Comparison of ENCODE assay signal across 8 mouse cellular contexts in the genomic region with DNA sequence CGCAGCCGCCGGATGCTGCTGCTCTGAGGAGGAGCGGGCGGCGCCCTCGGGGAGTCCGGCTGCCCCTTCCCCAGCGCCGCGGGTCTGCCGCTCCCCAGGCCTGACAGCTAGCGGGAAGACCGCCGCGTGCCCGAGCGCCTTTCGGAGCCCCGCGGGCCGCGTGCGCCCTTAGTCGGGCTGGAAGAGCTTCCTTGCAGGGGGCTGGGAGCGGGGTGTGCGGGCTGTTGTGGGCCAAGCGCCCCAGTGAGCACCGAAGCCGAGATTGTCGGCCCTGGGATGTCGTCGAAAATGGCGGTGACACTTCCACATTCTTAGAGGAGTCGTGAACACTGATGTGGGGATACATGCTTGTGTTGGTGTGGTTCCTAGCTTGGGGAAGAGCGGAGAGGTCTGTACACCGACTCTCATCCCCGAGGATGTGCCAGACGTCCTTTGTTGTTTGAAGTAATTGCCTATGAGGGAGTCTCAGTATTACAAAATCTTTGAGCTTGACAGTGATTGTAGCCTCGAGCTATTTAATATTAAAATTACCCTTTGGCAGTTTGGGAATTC. TPM values are rescaled to one million over a fixed set of nuclear protein-coding genes. Genes with fewer than 3 reads are reported as not detected.
DNase-seq lines count a peak whose midpoint lies in the region; ATAC-seq and TF ChIP-seq lines count a peak whose summit lies in the region.

No protein-coding gene starts in this region.

- TF ChIP-seq POLR2A in limb, embryonic 14.5 days (IDR thresholded peaks at IDR 0.05; ENCODE audit: borderline replicate concordance, extremely low read depth, insufficient read depth, insufficient read length): no peak
- TF ChIP-seq POLR2A in olfactory bulb, adult 2 months (IDR thresholded peaks at IDR 0.05; ENCODE audit: insufficient read depth, low read depth, low read length): no peak

- peak overlapping the region; percentile 61 for H3K4me2 ChIP-seq in forebrain, embryonic 12.5 days
- H3K4me2 ChIP-seq in limb, embryonic 14.5 days (replicated peaks; ENCODE audit: low read depth, low read length, severe bottlenecking): peak overlapping the region; percentile 48

- H3K27me3 ChIP-seq in forebrain, embryonic 12.5 days: no peaks in the 10 kb centered on the region
- no peaks in the 10 kb centered on the region for H3K27me3 ChIP-seq in limb, embryonic 14.5 days (ENCODE audit: control insufficient read depth, insufficient read depth, low read length)

- peak in 1 of 2 experiments; percentile 37 for DNase-seq in layer of hippocampus, adult 2 months (ENCODE audit: low spot score in 2 of 2)
- no peak for DNase-seq in layer of hippocampus, adult 11-12 months (ENCODE audit: low spot score)
- peak; percentile 11 for DNase-seq in limb, embryonic 14.5 days (ENCODE audit: low spot score)
- DNase-seq in thymus, postnatal 0 days (ENCODE audit: low spot score): no peak
- DNase-seq in ovary, postnatal 36 days (ENCODE audit: low spot score): no peak

- no peaks in the 10 kb centered on the region for H3K4me1 ChIP-seq in forebrain, embryonic 12.5 days
- no peaks in the 10 kb centered on the region for H3K4me1 ChIP-seq in limb, embryonic 14.5 days (ENCODE audit: control insufficient read depth, insufficient read depth, low read length)
- no peaks in the 10 kb centered on the region for H3K4me1 ChIP-seq in olfactory bulb, adult 2 months (ENCODE audit: control insufficient read depth, insufficient read depth, low read length)

- no peaks in the 10 kb centered on the region for H3K36me3 ChIP-seq in forebrain, embryonic 12.5 days (replicated peaks)
- H3K36me3 ChIP-seq in limb, embryonic 14.5 days (ENCODE audit: control insufficient read depth, insufficient read depth, low read length): 0 out of 2 replicates have a peak, but pooled peaks cover under 1% of the 10 kb centered on the region

- no peak for TF ChIP-seq CTCF in layer of hippocampus, adult 2 months (conservative IDR thresholded peaks at IDR 0.05)
- no peak for TF ChIP-seq CTCF in olfactory bulb, adult 2 months (IDR thresholded peaks at IDR 0.05; ENCODE audit: insufficient read depth, low read depth, low read length)

- no peaks in the 10 kb centered on the region for H3K9me3 ChIP-seq in forebrain, embryonic 12.5 days
- no peaks in the 10 kb centered on the region for H3K9me3 ChIP-seq in limb, embryonic 14.5 days (ENCODE audit: control insufficient read depth, low read length)

- WGBS in forebrain, embryonic 12.5 days: 0% methylated on average over 37 of the region's 40 CpGs
- WGBS in limb, embryonic 14.5 days: under 1% methylated on average over 30 of the region's 40 CpGs
- under 1% methylated on average over 40 of the region's 40 CpGs for WGBS in olfactory bulb, adult 2 months

- ATAC-seq in activated CD4-positive, CD25-positive, alpha-beta regulatory T cell, adult 4 months: peak; percentile 22
- ATAC-seq in forebrain, embryonic 12.5 days (ENCODE audit: low FRiP score): peak; percentile 80
- peak; percentile 53 for ATAC-seq in limb, embryonic 14.5 days (ENCODE audit: low FRiP score, low read depth)

- peak overlapping the region; percentile 100 for H3K27ac ChIP-seq in layer of hippocampus, adult 2 months
- peak overlapping the region; percentile 97 for H3K27ac ChIP-seq in forebrain, embryonic 12.5 days
- peak overlapping the region; percentile 95 for H3K27ac ChIP-seq in limb, embryonic 14.5 days (replicated peaks; ENCODE audit: low read depth, low read length)
- H3K27ac ChIP-seq in olfactory bulb, adult 2 months (ENCODE audit: insufficient read depth, low read depth, low read length): peak overlapping the region; percentile 95

- H3K9ac ChIP-seq in forebrain, embryonic 12.5 days: peak overlapping the region; percentile 99
- peak overlapping the region; percentile 97 for H3K9ac ChIP-seq in limb, embryonic 14.5 days (ENCODE audit: low read depth, low read length, severe bottlenecking)

- H3K4me3 ChIP-seq in layer of hippocampus, adult 2 months: peak overlapping the region; percentile 91
- H3K4me3 ChIP-seq in forebrain, embryonic 12.5 days (replicated peaks): peak overlapping the region; percentile 99
- peak overlapping the region; percentile 84 for H3K4me3 ChIP-seq in limb, embryonic 14.5 days (replicated peaks; ENCODE audit: low read length)
- H3K4me3 ChIP-seq in olfactory bulb, adult 2 months (ENCODE audit: insufficient read depth, low read depth, low read length): peak overlapping the region; percentile 64

RNA-seq across cellular contexts. Expression of a gene that starts 47.9 kb away (rescaled TPM):
- 100 to 1,000 TPM; 127 to 136 TPM for total RNA-seq in layer of hippocampus, adult 2 months (2021)
- polyA plus RNA-seq in activated CD4-positive, CD25-positive, alpha-beta regulatory T cell, adult 4 months (2017; shearing (Covaris generic)): 100 to 1,000 TPM; 114 to 116 TPM
- polyA plus RNA-seq in forebrain, embryonic 12.5 days (2016; fragmentation: Nextera tagmentation; extraction: Ambion mirVana): 109 and 113 TPM in 2 replicates
- 42.2 and 55.4 TPM in 2 replicates for polyA plus RNA-seq in limb, embryonic 14.5 days (2012; rRNA removed)
- polyA plus RNA-seq in limb, embryonic 14.5 days (2014; fragmentation: Nextera tagmentation; extraction: Ambion mirVana): 61.8 and 71.5 TPM in 2 replicates
- 241 TPM in 1 of 2 replicates, not detected in the other for polyA plus RNA-seq in olfactory bulb, adult 2 months (2012; ENCODE audit: insufficient read depth, insufficient read length, low replicate concordance, missing spikeins)
- 50.8 and 52.2 TPM in 2 replicates for polyA plus RNA-seq in thymus, postnatal 0 days (2015; fragmentation: Nextera tagmentation; extraction: Ambion mirVana)

Comparison
In these comparisons a context has a peak if more than half of its experiments do, and no peak if none do; other contexts are left out.
1. ATAC-seq: peak in every context shown above with its lines; median percentile 80 in forebrain, embryonic 12.5 days; 53 in limb, embryonic 14.5 days; 22 in activated CD4-positive, CD25-positive, alpha-beta regulatory T cell, adult 4 months.